Mouse (Mus musculus): ENCODE measurements around the gene Slc23a4.

DNA sequence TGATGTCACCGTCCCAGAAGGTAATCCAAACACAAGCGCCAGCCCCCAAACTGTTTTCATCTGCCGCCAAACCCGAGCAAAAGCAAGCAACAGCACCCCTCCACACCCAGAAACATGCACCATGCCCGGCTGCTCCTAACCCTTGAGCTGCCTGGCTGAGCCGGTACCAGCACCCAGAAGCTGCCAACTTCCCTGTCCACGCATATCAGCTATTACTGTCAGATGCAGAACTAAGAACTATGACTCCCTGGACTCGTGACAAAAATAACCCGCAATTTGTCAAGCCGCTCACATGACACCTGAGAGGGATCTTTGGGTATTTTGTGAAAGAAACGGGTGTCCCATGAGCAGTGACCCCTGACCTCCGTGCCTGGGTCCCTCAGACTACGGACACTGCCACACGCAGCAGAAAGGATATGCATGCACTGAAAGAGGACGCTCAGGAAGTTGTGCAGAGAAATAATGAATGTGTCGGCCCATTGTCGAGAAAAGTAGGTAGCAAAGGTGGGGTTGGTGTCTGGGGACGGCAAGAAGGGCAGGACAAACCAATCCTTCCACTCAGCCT is 80.4 kb downstream of the Slc23a4 start:
- TF ChIP-seq POLR2A (IDR thresholded peaks at IDR 0.05; ENCODE audit: insufficient read depth, low read depth, low read length) (no peak), CTCF (IDR thresholded peaks at IDR 0.05) (no peak)
